Mouse (Mus musculus) liver, adult 2 months (tissue): ENCODE results near the gene Dpp6. TPM values are rescaled to one million over a fixed set of nuclear protein-coding genes. Genes with fewer than 3 reads are reported as not detected.

Experiments used
- DNase-seq: peaks from one replicate; pipeline ENCODE4 v3.0.0-alpha.2; 2011; ENCODE audit warnings: low read depth, low spot score; ENCODE audit errors: extremely low read depth
- H3K27ac ChIP-seq: fragments of 200-500 bp; replicated peaks from 2 replicates; pipeline ENCODE4 v1.5.1; 2012; ENCODE audit warnings: low read depth, mild to moderate bottlenecking, control low read depth, inconsistent platforms, low read length; ENCODE audit not compliant: insufficient read depth
- H3K27me3 ChIP-seq: fragments of 200-500 bp; 2 replicates; pipeline ENCODE4 v1.6.1; 2012; ENCODE audit warnings: mild to moderate bottlenecking, moderate library complexity, low read length, inconsistent platforms; ENCODE audit not compliant: control insufficient read depth, insufficient read depth
- H3K36me3 ChIP-seq: fragments of 200-500 bp; 2 replicates; pipeline ENCODE4 v1.6.1; 2012; ENCODE audit warnings: low read length, inconsistent platforms; ENCODE audit not compliant: control insufficient read depth, insufficient read depth
- H3K4me1 ChIP-seq: fragments of 200-500 bp; 2 replicates; pipeline ENCODE4 v1.6.1; 2011; ENCODE audit warnings: low read length; ENCODE audit not compliant: control insufficient read depth, insufficient read depth
- H3K4me3 ChIP-seq: fragments of 200-500 bp; 2 replicates; pipeline ENCODE4 v1.5.1; 2011; ENCODE audit warnings: low read depth, mild to moderate bottlenecking, control low read depth, low read length, moderate library complexity; ENCODE audit not compliant: insufficient read depth
- H3K79me2 ChIP-seq: fragments of 200-500 bp; 2 replicates; pipeline ENCODE4 v1.6.1; 2012; ENCODE audit warnings: inconsistent platforms, mild to moderate bottlenecking, low read length, moderate library complexity; ENCODE audit not compliant: control insufficient read depth, insufficient read depth
- H3K9ac ChIP-seq: fragments of 200-500 bp; 2 replicates; pipeline ENCODE4 v1.6.1; 2012; ENCODE audit warnings: low read depth, mild to moderate bottlenecking, control low read depth, inconsistent platforms, low read length
- CTCF ChIP-seq: fragments of 200-500 bp; IDR thresholded peaks from 2 replicates; pipeline ENCODE4 v1.5.1; 2011; ENCODE audit warnings: low read depth, low read length, control low read depth
- POLR2A ChIP-seq: fragments of 200-500 bp; IDR thresholded peaks from 2 replicates; pipeline ENCODE4 v1.6.1; 2011; ENCODE audit warnings: low read length, control low read depth; ENCODE audit not compliant: insufficient read depth; ENCODE audit errors: extremely low read depth
- WGBS: fragments of 180-500 bp; shearing (Covaris S2); methylation state at CpG from one replicate; pipeline ENCODE4 v1.1.7; 2018; 5-methylcytosine and 5-hydroxymethylcytosine counted together
- polyA plus RNA-seq: library from polyadenylated mRNA; depleted of rRNA; stranded (reverse); fragments of >200 nt; gene quantifications from 2 replicates; pipeline ENCODE4 v1.2.3, GENCODE M21; 2012
- total RNA-seq: library from RNA; depleted of rRNA; stranded (reverse); fragments of >200 nt; gene quantifications from 2 replicates; pipeline ENCODE4 v1.2.3, GENCODE M21; 2014

Dpp6 gene
- total and polyA plus RNA-seq, 2 experiments = not detected

DNA sequence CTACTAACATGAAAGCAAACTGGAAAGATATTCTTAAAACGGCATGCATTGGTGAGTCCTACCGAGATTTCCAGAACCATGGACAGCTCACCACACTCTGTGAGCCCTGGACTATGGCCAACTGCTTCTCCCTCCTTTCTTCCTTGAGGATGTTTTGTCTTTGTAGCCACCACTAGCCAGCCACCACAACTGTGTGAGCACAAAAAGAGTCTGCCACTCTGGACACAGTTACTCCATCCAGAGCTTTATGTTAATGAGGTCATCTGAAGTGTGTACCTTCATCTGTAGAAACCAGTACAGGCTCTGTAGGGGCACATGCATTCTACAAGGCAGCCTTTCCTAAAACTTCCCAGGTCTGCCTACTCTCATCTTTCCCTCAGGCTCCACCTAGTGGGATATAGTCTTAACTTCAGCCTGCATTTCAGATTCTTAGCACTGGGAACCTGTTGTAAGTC lies 727.8 kb downstream of the Dpp6 start:
- Histone ChIP-seq H3K4me1 (no peaks in the 10 kb centered on the region), H3K36me3 (no peaks in the 10 kb centered on the region), H3K79me2 (no peaks in the 10 kb centered on the region), H3K9ac (no peak overlapping the region), H3K27me3 (no peaks in the 10 kb centered on the region), H3K4me3 (no peak overlapping the region), H3K27ac (no peak overlapping the region)
- peak; percentile 2 for DNase-seq
- 9% methylated on average over 2 of the region's 2 CpGs for WGBS
- TF ChIP-seq POLR2A (no peak), CTCF (no peak)

DNA sequence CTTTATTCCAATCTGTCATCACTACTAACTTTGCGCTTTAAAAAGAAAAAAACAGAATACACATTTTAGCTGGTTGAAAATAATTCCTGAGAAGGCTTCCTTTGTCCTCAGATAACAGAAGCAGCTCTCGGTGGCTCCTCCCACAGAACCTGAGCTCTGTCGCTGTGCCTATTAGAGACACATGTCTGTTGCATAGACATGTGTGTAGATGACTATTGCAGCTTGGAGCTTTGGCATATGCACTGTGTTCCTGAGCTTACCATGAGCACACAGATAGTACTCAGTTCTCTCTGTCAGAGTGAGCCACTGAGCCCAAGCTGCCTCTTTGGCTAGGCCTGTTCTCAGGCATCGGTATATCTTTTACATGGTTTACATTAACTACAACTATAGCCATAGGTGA lies 732.3 kb downstream of the Dpp6 start:
- no peaks in the 10 kb centered on the region for H3K27me3 ChIP-seq

DNA sequence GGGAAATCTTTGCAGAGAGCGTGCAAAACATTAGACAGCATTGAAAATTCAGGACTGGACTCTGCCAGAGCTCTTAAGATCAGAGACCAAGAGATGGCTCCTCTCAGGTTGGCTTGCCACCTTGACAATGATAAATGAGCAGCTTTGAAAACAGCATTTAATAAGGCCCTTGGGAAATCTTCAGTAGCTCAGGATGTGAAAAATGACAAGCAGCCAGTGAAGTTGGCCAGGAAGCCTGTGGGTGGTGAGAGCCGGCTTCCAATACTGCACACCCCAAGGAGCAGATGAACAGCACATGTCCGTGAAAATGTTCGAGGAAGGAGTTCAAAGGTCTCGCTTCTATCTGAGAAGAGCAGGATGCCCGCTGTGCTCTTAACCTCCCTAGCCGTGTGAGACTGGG lies 748.7 kb downstream of the Dpp6 start:
- WGBS = 72% methylated on average over 7 of the region's 7 CpGs
- H3K4me1 ChIP-seq = no peaks in the 10 kb centered on the region
- TF ChIP-seq CTCF = no peak
- TF ChIP-seq POLR2A = no peak
- H3K9ac ChIP-seq = no peak overlapping the region
- no peak overlapping the region for H3K27ac ChIP-seq
- DNase-seq = no peak
- no peaks in the 10 kb centered on the region for H3K79me2 ChIP-seq
- no peak overlapping the region for H3K4me3 ChIP-seq
- no peaks in the 10 kb centered on the region for H3K27me3 ChIP-seq
- no peaks in the 10 kb centered on the region for H3K36me3 ChIP-seq

More for the DNA sequence above, 732.3 kb downstream of the Dpp6 start:
- H3K4me3 ChIP-seq = no peak overlapping the region
- no peak overlapping the region for H3K27ac ChIP-seq
- H3K36me3 ChIP-seq = no peaks in the 10 kb centered on the region
- 88% methylated on average over 4 of the region's 4 CpGs for WGBS
- no peaks in the 10 kb centered on the region for H3K4me1 ChIP-seq
- no peaks in the 10 kb centered on the region for H3K79me2 ChIP-seq
- TF ChIP-seq CTCF (no peak), POLR2A (no peak)
- no peak for DNase-seq
- no peak overlapping the region for H3K9ac ChIP-seq

DNA sequence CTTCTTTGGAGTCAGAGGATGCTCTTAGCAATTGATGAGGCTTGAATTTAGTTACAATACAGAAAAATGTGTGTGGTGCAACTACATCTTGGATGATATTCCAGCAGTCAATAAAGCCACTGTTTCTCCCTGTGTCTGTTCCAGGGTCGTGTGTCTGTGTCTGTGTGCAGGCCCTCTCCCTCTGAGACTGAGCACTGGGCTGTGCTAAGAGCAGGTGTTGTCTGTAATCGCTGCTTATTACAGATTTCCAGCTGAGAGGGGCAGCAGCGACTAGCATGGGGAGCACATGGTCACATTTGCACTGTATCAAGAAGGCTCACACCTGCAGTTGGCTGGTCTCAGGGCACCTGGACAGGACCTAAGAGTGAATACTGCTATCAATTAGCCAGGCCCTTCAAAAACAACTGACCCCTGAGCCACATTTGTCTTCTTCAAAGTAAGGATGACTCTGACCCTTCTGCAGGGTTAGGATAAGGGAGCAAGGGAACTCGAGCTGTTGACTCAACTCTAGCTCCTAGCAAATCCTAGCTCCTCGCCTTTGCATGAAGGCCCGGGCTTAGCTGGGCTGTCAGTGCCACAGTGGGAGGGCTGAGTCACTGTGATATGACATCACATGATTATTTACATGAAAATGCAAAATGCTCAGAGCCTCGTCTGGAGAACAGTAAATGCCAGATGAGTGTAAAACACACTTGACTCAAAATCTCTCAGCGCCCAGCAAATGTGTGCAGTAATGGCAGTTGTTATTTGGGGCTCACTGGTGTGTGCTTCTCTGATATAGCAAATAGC lies 771.2 kb downstream of the Dpp6 start:
- TF ChIP-seq CTCF = no peak
- no peak for TF ChIP-seq POLR2A
- no peak overlapping the region for H3K9ac ChIP-seq
- no peaks in the 10 kb centered on the region for H3K36me3 ChIP-seq
- H3K79me2 ChIP-seq = no peaks in the 10 kb centered on the region
- H3K27ac ChIP-seq = no peak overlapping the region
- H3K4me1 ChIP-seq = no peaks in the 10 kb centered on the region
- 70% methylated on average over 8 of the region's 8 CpGs for WGBS
- DNase-seq = no peak
- no peaks in the 10 kb centered on the region for H3K27me3 ChIP-seq
- H3K4me3 ChIP-seq = no peak overlapping the region

DNA sequence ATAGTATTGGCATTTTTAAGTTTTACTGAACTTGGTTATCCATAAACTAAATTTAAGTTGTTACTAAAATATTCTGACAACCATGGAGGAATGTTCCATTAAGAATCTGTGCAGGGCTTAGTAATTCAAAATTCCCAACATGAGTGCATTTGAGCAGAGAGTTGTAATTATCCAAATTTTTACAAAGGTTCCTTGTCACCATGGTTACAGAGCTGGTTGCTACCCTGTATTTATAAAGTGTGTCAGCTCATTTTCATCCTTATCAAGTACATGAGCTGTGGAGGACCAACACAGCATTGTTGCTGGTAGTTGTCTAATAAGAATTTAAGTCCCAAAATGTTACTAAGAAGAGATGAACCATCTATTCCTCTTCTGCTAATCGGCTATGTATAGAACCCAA lies 787.1 kb downstream of the Dpp6 start:
- no peak for DNase-seq
- H3K9ac ChIP-seq = no peak overlapping the region
- H3K4me1 ChIP-seq = no peaks in the 10 kb centered on the region
- H3K36me3 ChIP-seq = no peaks in the 10 kb centered on the region
- no peak for TF ChIP-seq POLR2A
- no peak for TF ChIP-seq CTCF
- 86% methylated on average over 1 of the region's 1 CpGs for WGBS
- H3K27me3 ChIP-seq = no peaks in the 10 kb centered on the region
- no peak overlapping the region for H3K27ac ChIP-seq
- no peak overlapping the region for H3K4me3 ChIP-seq
- no peaks in the 10 kb centered on the region for H3K79me2 ChIP-seq

DNA sequence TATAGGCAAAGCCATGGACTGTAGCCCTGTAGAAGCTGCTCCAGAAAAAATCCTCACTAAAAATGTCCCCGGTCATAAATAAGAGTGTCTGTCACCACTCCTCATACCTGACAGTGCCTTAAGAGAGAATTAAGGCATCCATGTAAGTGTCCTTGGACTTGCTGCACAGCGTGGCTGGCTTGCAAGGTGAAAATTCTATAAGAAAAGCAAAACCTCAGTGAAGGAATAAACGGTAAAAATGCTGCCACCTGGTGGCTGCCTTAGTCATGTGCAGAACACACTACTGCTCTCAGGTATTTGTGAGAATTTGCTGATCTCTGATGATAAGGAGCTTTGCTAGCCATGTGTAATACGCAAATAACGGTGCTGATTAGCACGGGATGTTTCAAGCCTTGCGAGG lies 798.8 kb downstream of the Dpp6 start:
- DNase-seq = peak; percentile 53
- TF ChIP-seq POLR2A (no peak), CTCF (peak; percentile 51)
- WGBS = 19% methylated on average over 7 of the region's 7 CpGs

More for the DNA sequence above, 798.8 kb downstream of the Dpp6 start:
- Histone ChIP-seq H3K79me2 (no peaks in the 10 kb centered on the region), H3K9ac (no peak overlapping the region), H3K4me3 (no peak overlapping the region), H3K27me3 (no peaks in the 10 kb centered on the region), H3K36me3 (no peaks in the 10 kb centered on the region), H3K27ac (no peak overlapping the region), H3K4me1 (no peaks in the 10 kb centered on the region)
